Mouse (Mus musculus) spleen, postnatal 10 days (tissue): ENCODE data around the gene Ccdc92.

ENCODE experiments used
- DNase-seq, 2 experiments: peaks; one replicate each; pipeline ENCODE4 v3.0.0; 2021 to 2022; ENCODE audit warnings: low spot score in 2 of 2

The Ccdc92 gene

DNA sequence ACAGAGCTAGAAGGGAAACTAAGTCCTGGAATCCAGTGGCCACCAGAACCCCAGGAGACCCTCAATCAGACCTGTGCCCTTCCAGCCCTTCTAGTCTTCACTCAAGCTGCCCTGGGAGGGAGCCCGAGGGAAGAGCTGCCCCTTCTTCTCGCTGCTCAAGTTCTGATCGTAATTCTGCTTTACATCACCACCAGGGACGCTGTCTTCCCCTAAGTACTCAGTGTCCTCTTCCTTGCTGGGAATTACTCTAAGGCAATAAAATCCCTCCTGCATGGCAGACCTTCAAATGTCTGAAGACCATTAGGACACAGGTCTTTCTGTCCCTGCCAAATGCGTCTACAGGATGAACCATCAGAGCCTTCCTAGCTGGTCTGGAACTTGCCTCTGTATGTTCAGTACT is 2.2 kb downstream of the Ccdc92 start:
- DNase-seq, result no peak

DNA sequence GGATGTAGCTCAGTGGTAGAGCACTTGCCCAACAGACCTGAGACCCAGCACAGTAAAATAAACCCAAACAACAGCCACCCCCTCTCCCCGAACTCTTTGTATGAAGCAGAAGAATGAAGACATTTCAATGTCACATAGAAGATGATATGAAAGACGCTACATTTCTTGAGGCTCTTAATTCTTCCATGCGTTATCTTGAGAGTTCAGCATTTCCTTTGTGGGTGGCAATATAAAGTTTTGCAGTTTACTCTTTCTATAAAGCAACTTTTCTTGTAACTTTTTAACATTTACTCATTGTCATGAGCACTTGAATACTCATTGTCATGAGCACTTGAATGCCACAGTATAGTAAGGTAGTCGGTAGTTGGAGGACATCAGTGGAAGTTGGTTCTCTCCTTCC is 8.0 kb downstream of the Ccdc92 start:
- no peak for DNase-seq

DNA sequence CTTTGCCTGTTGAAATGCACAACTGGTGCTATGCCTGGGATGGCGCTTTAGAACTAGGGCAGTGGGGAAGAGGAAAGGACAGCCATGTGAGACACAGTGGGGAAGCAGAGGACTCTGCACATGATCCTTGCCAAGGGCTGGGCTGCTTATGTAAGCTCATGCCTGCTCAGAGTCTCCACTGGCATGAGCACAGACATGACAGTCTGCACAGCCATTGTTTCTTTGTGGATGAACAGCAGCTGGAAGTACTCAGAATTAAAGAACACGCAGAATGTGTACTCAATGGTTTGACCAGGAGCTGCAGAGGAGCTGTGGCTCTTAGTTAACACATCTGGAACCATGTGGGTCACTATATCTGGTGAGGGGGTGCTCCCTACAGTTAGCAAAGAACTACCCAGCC is 9.1 kb downstream of the Ccdc92 start:
- no peak for DNase-seq

DNA sequence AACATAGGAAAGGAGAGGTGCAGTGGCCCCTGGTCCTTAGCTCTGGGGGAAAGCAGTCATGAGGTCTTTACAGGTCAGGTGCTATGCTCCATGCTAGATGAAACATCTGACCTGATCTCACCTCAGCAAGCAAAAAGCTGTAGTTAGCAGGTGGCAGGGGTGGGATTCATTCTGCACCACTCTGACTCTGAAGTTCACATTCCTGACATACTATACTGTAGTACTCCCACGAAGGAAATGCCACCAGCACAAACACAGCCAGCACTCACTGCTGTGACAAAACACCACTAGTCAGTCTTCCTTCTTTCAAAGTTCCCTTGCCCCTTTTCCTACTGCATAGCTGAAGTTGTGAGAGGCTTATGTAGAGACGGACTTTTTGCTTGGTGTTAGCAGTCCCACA is 9.9 kb downstream of the Ccdc92 start:
- no peak for DNase-seq

DNA sequence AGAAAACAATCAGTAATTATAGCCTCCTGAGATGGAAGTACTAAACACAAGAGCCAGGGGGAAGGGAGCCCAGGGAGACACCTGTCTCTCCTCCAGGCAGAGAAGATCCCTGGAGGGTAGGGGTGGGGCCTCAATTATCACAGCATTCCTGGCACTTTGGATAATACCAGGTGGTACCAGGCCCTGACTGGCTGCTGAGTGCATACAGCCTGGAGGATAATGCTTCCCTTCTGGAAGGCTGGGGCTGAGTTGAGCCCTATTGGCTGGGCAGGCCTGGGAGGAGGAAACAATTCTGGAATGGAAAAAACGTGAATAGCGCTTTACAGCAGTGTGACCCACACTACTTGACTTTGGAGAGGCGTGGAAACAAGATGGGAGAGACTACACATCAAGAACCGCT is 10.7 kb downstream of the Ccdc92 start:
- DNase-seq, result no peak

- no peak for DNase-seq
Measured at GRCm38 (mm10) chr5:124848994-124849393, 13.2 kb downstream of the Ccdc92 start.

- no peak for DNase-seq
Measured at GRCm38 (mm10) chr5:124847014-124847413, 15.2 kb downstream of the Ccdc92 start.

GRCm38 (mm10) chr5:124844929-124845328 is 17.3 kb downstream of the Ccdc92 start:
- no peak for DNase-seq

- no peak for DNase-seq
Measured at GRCm38 (mm10) chr5:124843386-124843785, 18.8 kb downstream of the Ccdc92 start.

DNA sequence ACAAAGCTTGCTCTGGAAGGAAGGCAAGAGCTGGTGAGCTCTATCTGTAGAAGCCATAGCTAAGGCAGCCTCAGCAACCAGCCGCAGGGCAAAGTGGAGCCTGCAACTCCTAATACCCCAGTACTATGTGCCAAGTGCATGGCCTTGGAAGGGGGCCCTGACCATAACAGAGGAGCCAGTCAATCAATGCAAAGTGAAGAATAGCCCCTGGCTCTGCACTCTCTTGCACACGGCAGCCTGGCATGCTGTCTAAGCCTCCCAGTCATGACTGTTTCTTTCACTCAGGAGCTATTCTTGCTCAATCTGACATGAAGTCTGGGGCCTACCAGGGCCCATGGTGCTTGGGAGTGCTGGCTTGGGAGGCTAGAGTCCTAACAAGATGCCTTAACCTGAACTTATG is 21.6 kb downstream of the Ccdc92 start:
- DNase-seq, result no peak

GRCm38 (mm10) chr5:124840202-124840601 is 22.0 kb downstream of the Ccdc92 start:
- no peak for DNase-seq

DNA sequence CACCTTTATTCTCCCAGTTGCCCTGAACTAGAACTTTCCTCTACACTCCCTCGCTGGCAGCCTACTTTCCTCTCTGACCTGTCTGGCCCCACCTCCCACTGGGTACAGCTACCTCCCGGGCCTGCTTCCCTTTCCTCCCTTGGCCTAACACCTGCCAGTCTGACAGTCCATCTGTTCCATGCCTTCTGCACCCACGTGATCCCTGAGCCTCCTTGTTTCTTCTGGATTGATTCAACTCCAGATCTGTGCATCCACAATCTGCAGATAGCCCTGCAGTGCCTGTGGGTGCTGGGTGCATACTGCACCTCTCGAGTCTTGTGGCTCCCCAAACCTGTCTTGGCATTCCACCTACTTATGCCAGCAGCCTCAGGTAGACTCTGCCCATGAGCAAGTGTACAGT is 25.6 kb downstream of the Ccdc92 start:
- no peak for DNase-seq

DNA sequence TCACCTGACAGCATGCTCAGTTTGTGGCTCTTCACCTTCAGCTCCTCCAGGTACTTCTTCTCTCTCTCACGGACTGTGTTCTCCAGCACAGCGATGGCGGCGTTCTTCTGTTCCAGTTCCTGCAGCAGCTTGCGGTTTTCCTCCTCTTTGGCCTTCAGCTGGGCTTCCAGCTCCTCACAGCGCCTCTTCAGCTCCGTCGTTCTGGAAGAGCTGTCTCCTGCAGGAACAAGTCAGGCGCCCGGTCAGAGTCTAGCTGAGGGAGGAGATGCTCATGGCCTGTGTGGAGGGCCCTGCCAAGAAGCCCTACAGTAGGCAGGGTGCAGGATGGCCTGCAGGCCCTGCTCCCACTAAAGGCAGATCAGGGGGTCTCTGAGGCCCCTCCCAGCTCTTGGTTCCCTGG is 26.1 kb downstream of the Ccdc92 start:
- DNase-seq, result no peak

GRCm38 (mm10) chr5:124835218-124835617 is 27.0 kb downstream of the Ccdc92 start:
- no peak for DNase-seq

DNA sequence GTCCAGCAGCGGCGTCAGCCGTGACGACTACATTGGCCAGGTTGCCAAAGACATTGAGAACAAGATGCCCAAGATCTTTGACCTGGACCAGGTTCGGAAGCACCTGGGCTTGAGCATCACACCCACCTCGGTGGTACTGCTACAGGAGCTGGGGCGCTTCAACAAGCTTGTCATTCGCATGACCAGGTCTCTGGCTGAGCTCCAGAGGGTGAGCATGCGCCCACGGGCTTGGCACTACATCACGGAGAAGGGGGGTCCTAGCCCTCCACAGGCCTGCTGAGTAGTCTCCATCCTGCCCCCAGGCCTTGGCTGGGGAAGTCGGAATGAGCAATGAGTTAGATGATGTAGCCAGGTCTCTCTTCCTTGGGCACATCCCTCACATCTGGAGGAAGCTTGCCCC is 31.9 kb downstream of the Ccdc92 start:
- no peak for DNase-seq

- no peak for DNase-seq
Measured at GRCm38 (mm10) chr5:124822128-124822894, 39.9 kb downstream of the Ccdc92 start.

DNA sequence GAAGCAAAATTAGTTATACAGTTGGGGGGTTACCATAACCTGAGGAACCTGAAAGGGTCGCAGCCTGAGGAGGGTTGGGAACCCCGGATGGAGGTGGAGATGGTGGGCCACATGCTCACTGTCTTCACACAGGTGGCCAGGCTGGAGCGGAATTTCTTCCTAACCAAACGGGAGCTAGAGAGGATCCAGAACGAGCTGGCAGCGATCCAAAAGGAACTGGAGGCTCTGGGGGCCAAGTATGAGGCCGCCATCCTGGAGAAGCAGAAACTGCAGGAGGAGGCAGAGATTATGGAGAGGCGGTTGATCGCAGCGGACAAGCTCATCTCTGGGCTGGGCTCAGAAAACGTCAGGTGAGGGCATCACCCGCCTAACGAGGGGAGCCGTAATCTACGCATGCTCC is 45.2 kb downstream of the Ccdc92 start:
- DNase-seq, result no peak

DNA sequence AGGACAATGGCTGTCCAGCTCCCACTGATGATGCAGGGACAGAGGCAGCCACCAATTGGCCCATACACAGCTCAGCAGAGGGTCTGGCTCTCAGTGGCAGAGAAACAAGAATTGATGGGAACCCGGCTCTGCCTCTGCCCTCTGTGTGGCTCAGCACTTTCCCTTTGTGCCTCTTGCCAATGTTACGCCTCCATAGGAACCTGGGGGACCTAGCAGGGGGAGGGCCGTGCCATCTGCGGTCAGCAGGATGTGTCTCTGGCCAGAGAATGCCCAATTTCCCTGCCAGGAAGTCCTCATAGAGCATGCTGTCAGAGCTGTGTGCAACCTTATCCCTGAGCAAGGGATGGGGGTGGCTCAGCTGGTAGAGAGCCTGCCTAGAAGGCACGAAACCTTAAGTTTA is 47.4 kb downstream of the Ccdc92 start:
- no peak for DNase-seq

GRCm38 (mm10) chr5:124812466-124812865 is 49.8 kb downstream of the Ccdc92 start:
- no peak for DNase-seq

DNA sequence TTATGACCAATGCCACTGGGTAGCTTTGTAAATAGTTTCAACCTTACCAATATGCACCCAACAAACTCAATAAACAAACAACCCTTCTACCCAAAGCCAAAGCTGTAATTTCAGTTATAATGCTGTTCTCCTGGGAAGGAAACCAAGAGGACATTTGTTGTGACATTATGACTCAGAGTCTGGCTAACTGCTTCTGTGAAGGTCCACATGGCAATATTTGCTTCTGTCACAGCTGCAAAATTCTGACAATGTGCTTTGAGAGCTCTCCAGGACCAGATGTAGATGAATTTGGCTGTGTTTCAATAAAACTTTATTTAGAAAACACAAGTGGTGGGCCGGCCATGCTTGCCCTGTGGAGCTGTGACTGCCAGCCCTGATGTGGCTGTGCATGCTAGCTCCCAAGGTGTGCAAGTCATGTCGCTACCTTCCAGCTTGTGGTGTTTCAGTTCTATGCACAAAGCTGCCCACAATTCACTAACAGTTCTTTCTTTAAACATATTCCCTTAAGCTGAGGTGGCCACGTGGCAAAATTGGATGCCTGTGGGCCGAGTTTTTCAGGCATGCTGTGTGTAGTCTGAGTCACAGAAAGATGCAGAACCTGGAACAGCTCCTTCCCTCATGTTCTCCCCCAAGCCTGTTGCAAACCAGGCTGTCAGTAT is 52.4 kb downstream of the Ccdc92 start:
- DNase-seq, result no peak

DNA sequence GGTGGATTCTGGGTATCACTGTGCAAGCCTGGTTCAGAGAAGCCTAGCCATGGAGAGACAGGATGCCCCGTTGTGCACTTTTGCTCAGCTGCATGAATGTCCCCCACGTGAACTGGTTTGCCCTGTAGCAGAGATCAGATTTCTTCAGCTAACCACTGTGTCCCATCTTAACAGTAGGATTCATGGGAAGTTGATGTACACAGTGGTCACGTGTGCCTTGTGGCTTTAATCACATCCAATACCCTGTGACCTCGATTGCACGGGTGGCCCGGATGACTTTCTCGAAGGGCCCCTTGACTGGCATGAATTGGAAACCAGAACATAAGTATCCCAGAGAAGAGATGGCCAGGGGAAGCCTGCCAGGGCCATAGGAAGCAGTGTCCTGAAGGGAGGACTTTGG is 70.1 kb downstream of the Ccdc92 start:
- no peak for DNase-seq

- DNase-seq, result peak in 1 of 2 experiments; percentile 34
Measured at GRCm38 (mm10) chr5:124785650-124786049, 76.6 kb downstream of the Ccdc92 start.
